In the genomic region with DNA sequence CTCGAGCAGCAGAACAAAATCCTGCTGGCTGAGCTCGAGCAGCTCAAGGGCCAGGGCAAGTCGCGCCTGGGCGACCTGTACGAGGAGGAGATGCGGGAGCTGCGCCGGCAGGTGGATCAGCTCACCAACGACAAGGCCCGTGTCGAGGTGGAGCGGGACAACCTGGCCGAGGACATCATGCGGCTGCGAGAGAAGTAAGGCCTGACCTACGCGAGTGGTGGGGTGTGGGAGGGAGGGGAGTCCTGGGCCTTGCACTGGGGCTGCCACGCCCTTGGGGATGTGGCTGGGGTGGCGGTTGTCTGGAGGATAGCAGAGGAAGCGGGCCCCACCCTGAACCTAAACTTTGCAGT, we compare ENCODE assay signal across 8 mouse cellular contexts. TPM values are rescaled to one million over a fixed set of nuclear protein-coding genes. Genes with fewer than 3 reads are reported as not detected.
DNase-seq lines count a peak whose midpoint lies in the region; ATAC-seq and TF ChIP-seq lines count a peak whose summit lies in the region.

No protein-coding gene starts in this region.

- peak; percentile 64 for ATAC-seq in CD4-positive, CD25-positive, alpha-beta regulatory T cell, adult 4 months
- ATAC-seq in forebrain, embryonic 14.5 days = no peak
- ATAC-seq in liver, embryonic 14.5 days (ENCODE audit: insufficient read depth) = peak; percentile 67

- H3K4me2 ChIP-seq in forebrain, embryonic 14.5 days (ENCODE audit: low read length) = peak overlapping the region; percentile 69
- H3K4me2 ChIP-seq in liver, embryonic 14.5 days (ENCODE audit: low read depth) = peak overlapping the region; percentile 54

- peaks cover 16% of the 10 kb centered on the region for H3K4me1 ChIP-seq in forebrain, embryonic 14.5 days (ENCODE audit: control insufficient read depth, insufficient read depth, low read length)
- peaks cover 46% of the 10 kb centered on the region for H3K4me1 ChIP-seq in hindbrain, embryonic 10.5 days (replicated peaks)
- H3K4me1 ChIP-seq in liver, embryonic 14.5 days (replicated peaks; ENCODE audit: control insufficient read depth in 2 of 2, insufficient read depth in 2 of 2, low read length in 1 of 2) = peaks cover 0 to 13% of the 10 kb centered on the region in 2 experiments; a peak in 3 of 4 replicates

- peak; percentile 69 for DNase-seq in NIH3T3 (ENCODE audit: low read depth)
- DNase-seq in forebrain, embryonic 14.5 days (ENCODE audit: low spot score) = no peak
- no peak for DNase-seq in hindbrain, embryonic 10.5 days (ENCODE audit: low spot score)
- no peak for DNase-seq in liver, embryonic 14.5 days (ENCODE audit: low read depth in 3 of 3, low spot score in 3 of 3)
- peak; percentile 85 for DNase-seq in naive thymus-derived CD4-positive, alpha-beta T cell, adult 2 months (ENCODE audit: low read depth)
- DNase-seq in thymus, postnatal 36 days = peak; percentile 70 to 76
- no peak for DNase-seq in frontal cortex, postnatal 14 days (ENCODE audit: low spot score in 2 of 2)

- TF ChIP-seq EP300 in liver, embryonic 14.5 days (IDR thresholded peaks at IDR 0.05; ENCODE audit: low read depth) = no peak

- no peaks in the 10 kb centered on the region for H3K9me3 ChIP-seq in forebrain, embryonic 14.5 days (replicated peaks; ENCODE audit: control insufficient read depth, low read length)
- H3K9me3 ChIP-seq in hindbrain, embryonic 10.5 days = no peaks in the 10 kb centered on the region
- H3K9me3 ChIP-seq in liver, embryonic 14.5 days (ENCODE audit: control insufficient read depth, low read length) = no peaks in the 10 kb centered on the region

- H3K27me3 ChIP-seq in forebrain, embryonic 14.5 days (replicated peaks; ENCODE audit: control insufficient read depth, insufficient read depth, low read length) = no peaks in the 10 kb centered on the region
- no peaks in the 10 kb centered on the region for H3K27me3 ChIP-seq in hindbrain, embryonic 10.5 days (ENCODE audit: insufficient read depth, poor library complexity, severe bottlenecking)
- H3K27me3 ChIP-seq in liver, embryonic 14.5 days (ENCODE audit: control insufficient read depth, insufficient read depth, low read length) = peaks cover 46% of the 10 kb centered on the region

- H3K9ac ChIP-seq in forebrain, embryonic 14.5 days (ENCODE audit: low read length) = peak overlapping the region; percentile 87
- H3K9ac ChIP-seq in liver, embryonic 14.5 days (replicated peaks) = peak overlapping the region; percentile 18; the same call in 1 of the 2 replicates

- H3K4me3 ChIP-seq in forebrain, embryonic 14.5 days (ENCODE audit: low read depth, low read length) = peak overlapping the region; percentile 80
- H3K4me3 ChIP-seq in hindbrain, embryonic 10.5 days = peak overlapping the region; percentile 96
- peak overlapping the region; percentile 49 to 56 for H3K4me3 ChIP-seq in liver, embryonic 14.5 days (ENCODE audit: insufficient read depth in 1 of 2, low read depth in 2 of 2, low read length in 2 of 2)

- WGBS in forebrain, embryonic 14.5 days = 2% methylated on average over 21 of the region's 21 CpGs
- under 1% methylated on average over 21 of the region's 21 CpGs for WGBS in hindbrain, embryonic 10.5 days
- 0% methylated on average over 21 of the region's 21 CpGs for whole genome bisulfite sequencing in liver, embryonic 14.5 days (ENCODE audit: insufficient replicate concordance)

- TF ChIP-seq CTCF in liver, embryonic 14.5 days (IDR thresholded peaks at IDR 0.05; ENCODE audit: low read depth) = no peak; the same call in 1 of the 2 replicates

- H3K36me3 ChIP-seq in forebrain, embryonic 14.5 days (ENCODE audit: control insufficient read depth, insufficient read depth, low read length) = peaks cover 19% of the 10 kb centered on the region
- H3K36me3 ChIP-seq in hindbrain, embryonic 10.5 days = peaks cover 38% of the 10 kb centered on the region
- H3K36me3 ChIP-seq in liver, embryonic 14.5 days (replicated peaks; ENCODE audit: control insufficient read depth, insufficient read depth, low read depth) = no peaks in the 10 kb centered on the region

- peak overlapping the region; percentile 97 for H3K27ac ChIP-seq in forebrain, embryonic 14.5 days (ENCODE audit: low read depth, low read length)
- peak overlapping the region; percentile 98 for H3K27ac ChIP-seq in hindbrain, embryonic 10.5 days
- H3K27ac ChIP-seq in liver, embryonic 14.5 days = no peak overlapping the region

RNA-seq across cellular contexts. Expression of a gene that starts 1.0 kb away (rescaled TPM):
- 100 to 1,000 TPM; 335 to 360 TPM for polyA plus RNA-seq in CD4-positive, CD25-positive, alpha-beta regulatory T cell, adult 4 months (2017; shearing (Covaris generic))
- polyA plus RNA-seq in forebrain, embryonic 14.5 days (2014; fragmentation: Nextera tagmentation; extraction: Ambion mirVana) = 594 and 700 TPM in 2 replicates
- 1,007 and 1,152 TPM in 2 replicates for polyA plus RNA-seq in hindbrain, embryonic 10.5 days (2016; fragmentation: Nextera tagmentation; extraction: Ambion mirVana)
- polyA plus RNA-seq in liver, embryonic 14.5 days (2012; rRNA removed) = 59.5 and 98.0 TPM in 2 replicates
- 65.0 and 70.8 TPM in 2 replicates for polyA plus RNA-seq in liver, embryonic 14.5 days (2014; fragmentation: Nextera tagmentation; extraction: Ambion mirVana)

RNA-seq across cellular contexts. Expression of a gene that starts 30.3 kb away (rescaled TPM):
- 10 to 100 TPM; 12.1 to 19.1 TPM for polyA plus RNA-seq in CD4-positive, CD25-positive, alpha-beta regulatory T cell, adult 4 months (2017; shearing (Covaris generic))
- polyA plus RNA-seq in forebrain, embryonic 14.5 days (2014; fragmentation: Nextera tagmentation; extraction: Ambion mirVana) = 11.1 and 12.0 TPM in 2 replicates
- 8.4 and 8.7 TPM in 2 replicates for polyA plus RNA-seq in hindbrain, embryonic 10.5 days (2016; fragmentation: Nextera tagmentation; extraction: Ambion mirVana)
- polyA plus RNA-seq in liver, embryonic 14.5 days (2012; rRNA removed) = 1.9 and 2.8 TPM in 2 replicates
- 5.4 and 5.5 TPM in 2 replicates for polyA plus RNA-seq in liver, embryonic 14.5 days (2014; fragmentation: Nextera tagmentation; extraction: Ambion mirVana)

Comparison
In these comparisons a context has a peak if more than half of its experiments do, and no peak if none do; other contexts are left out.
1. DNase-seq: peak in NIH3T3 (single experiment), naive thymus-derived CD4-positive, alpha-beta T cell, adult 2 months (single experiment) and thymus, postnatal 36 days (2 of 2); none in forebrain, embryonic 14.5 days (single experiment), hindbrain, embryonic 10.5 days (single experiment), liver, embryonic 14.5 days (0 of 3) and frontal cortex, postnatal 14 days (0 of 2).
2. Peak in every context shown above with its lines, with median percentiles within 50 percentile points of each other: H3K4me3 ChIP-seq.